Mouse (Mus musculus): ENCODE measurements around the gene Erbb4. TPM values are rescaled to one million over a fixed set of nuclear protein-coding genes. Genes with fewer than 3 reads are reported as not detected.
"Not testable (repeated sequence)": the region's sequence is repeated elsewhere in the genome, so short reads cannot be mapped to it uniquely, and the experiment has no call there.

Gene Erbb4
- polyA plus RNA-seq, 1 experiment from 2014 or later, result 17.4 TPM

DNA sequence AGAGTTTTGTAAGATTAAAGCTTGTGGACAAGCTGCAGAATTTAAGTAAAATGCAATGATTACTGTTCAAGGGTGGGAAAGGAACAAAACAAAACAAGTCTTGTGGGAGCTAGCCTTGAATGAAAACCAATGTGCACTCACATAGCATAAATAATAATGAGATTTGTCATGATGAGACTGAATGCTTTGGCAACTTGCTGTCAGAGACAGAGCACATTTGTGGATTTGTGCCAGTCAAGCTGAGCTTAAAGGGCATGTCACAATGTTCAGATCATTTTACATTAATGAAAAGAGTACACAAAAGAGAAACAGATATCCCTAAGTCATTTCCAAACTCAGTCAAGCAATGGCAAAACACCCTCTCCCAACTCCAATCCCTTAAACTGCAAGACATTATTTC, 275.8 kb downstream of the Erbb4 start:
- Histone ChIP-seq H3K9ac (replicated peaks) (no peak overlapping the region), H3K27me3 (no peaks in the 10 kb centered on the region), H3K4me2 (replicated peaks) (no peak overlapping the region), H3K9me3 (no peaks in the 10 kb centered on the region), H3K27ac (no peak overlapping the region; the same call in 1 of the 2 replicates), H3K4me1 (replicated peaks) (peaks cover 17% of the 10 kb centered on the region), H3K36me3 (no peaks in the 10 kb centered on the region), H3K4me3 (replicated peaks) (no peak overlapping the region)
- ATAC-seq, result peak; percentile 34; the same call in 1 of the 2 replicates

DNA sequence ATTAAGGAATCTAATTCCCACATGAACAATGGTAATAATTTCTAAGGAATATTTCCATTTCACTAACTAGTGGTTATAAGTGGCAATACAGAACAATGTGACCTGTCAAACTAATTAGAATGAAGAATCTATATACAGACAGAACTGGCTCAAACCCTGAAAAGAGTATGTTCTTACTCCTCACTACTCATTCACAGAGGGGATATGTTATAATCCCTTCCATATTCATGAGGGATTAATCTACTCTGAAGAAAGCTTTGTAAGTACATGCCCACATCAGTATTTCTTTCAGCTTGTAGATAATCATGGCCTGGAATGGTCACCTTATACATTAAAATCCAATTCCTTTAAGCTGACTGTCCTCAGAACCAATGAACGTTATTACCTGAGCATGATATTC, 276.3 kb downstream of the Erbb4 start:
- Histone ChIP-seq H3K27ac (no peak overlapping the region; the same call in 1 of the 2 replicates), H3K9ac (replicated peaks) (no peak overlapping the region), H3K4me2 (replicated peaks) (no peak overlapping the region), H3K9me3 (no peaks in the 10 kb centered on the region), H3K4me3 (replicated peaks) (no peak overlapping the region), H3K4me1 (replicated peaks) (peaks cover 17% of the 10 kb centered on the region), H3K27me3 (no peaks in the 10 kb centered on the region), H3K36me3 (no peaks in the 10 kb centered on the region)
- peak; percentile 73 for ATAC-seq
- 11% methylated on average over 1 of the region's 1 CpGs for WGBS

DNA sequence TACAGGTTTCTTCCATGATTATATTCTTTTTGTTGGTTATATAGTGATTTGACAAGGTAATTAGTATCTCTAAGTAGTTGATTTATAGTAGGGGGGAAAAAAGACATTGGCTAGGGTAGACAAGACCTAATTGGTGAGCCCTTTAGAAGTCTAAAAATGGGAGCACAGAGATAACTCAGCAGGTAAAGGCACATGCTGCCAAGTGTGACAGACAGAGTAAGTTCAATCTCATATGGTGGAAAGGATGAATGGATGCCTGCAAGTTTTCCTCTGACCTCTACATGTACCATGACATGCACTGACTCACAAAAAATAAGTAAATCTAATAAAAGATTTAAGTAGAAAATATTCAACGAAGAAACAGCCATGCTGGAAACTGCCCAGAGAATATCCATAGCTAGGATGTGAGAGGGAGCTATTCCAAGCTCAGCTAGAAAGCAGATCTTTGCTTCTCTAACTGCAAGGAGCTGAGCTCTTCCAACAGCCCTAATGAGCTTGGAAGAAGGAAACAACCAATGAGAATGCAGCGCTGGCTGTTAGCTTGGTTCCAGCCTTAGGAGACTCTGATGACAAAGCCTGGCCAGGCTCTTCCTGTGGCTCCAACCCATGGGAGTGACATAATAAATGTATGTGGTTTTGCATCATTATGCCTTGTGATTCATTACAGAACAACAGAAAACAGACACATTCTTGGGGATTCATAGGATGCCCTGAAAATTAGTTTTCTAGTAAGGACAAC, 277.2 kb downstream of the Erbb4 start:
- H3K4me3 ChIP-seq (replicated peaks), result no peak overlapping the region
- ATAC-seq, result no peak
- H3K4me2 ChIP-seq (replicated peaks), result no peak overlapping the region
- H3K36me3 ChIP-seq, result no peaks in the 10 kb centered on the region
- peaks cover 17% of the 10 kb centered on the region for H3K4me1 ChIP-seq (replicated peaks)
- H3K9me3 ChIP-seq, result no peaks in the 10 kb centered on the region
- H3K27ac ChIP-seq, result peak overlapping the region; percentile 53; the same call in 1 of the 2 replicates
- H3K9ac ChIP-seq (replicated peaks), result no peak overlapping the region
- no peaks in the 10 kb centered on the region for H3K27me3 ChIP-seq
- 72% methylated on average over 2 of the region's 2 CpGs for WGBS

DNA sequence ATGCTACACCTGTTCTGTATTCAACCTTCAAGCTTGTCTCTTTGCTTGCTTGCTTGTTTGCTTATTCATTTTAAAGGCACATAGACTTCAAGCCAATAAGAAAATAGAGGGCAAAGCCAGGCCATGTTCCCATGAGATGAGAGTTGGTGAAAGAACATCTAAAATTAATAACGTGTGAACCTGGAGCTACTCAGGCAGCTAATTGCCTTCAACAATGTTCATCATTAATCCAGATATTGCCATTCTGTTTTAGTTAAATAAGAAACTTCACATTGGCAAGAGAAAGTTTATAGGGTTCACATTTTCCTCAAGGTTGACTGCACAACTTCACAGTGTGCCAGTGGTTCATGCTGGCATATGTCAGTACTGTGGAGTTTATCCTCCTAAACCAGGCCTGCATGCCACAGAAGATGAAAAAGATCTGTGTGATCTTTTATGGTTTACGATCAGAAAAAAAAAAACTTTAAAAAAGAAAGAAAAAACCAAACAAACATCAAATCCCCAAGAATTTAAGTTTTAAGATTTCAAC, 284.7 kb downstream of the Erbb4 start:
- Histone ChIP-seq H3K36me3 (no peaks in the 10 kb centered on the region), H3K4me1 (replicated peaks) (no peaks in the 10 kb centered on the region), H3K9ac (replicated peaks) (no peak overlapping the region), H3K4me2 (replicated peaks) (no peak overlapping the region), H3K4me3 (replicated peaks) (no peak overlapping the region), H3K27ac (no peak overlapping the region), H3K9me3 (no peaks in the 10 kb centered on the region), H3K27me3 (no peaks in the 10 kb centered on the region)
- 46% methylated on average over 2 of the region's 2 CpGs for WGBS
- ATAC-seq, result no peak

DNA sequence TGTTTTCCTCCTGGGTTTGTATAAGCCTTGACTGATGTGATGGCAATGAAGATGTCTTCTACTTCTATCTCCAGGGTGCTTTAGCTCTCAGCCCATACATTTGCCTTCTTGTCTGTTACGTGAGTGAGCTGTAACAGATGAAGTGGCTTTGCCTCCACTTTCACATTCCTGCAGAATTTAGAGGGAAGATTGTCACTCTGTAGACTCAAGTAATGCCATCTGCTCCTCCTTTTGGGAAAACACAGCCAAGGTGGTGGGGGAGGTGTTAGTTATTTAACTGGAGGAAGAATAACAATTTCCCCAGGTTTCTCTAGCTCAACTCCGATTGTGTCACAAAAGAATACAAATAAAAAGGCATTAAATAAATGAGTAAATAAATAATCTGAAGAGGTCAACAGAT, 301.1 kb downstream of the Erbb4 start:
- Histone ChIP-seq H3K4me1 (replicated peaks) (no peaks in the 10 kb centered on the region; the same call in 1 of the 2 replicates), H3K27ac (no peak overlapping the region), H3K9ac (replicated peaks) (no peak overlapping the region), H3K27me3 (no peaks in the 10 kb centered on the region), H3K9me3 (no peaks in the 10 kb centered on the region), H3K36me3 (no peaks in the 10 kb centered on the region), H3K4me3 (replicated peaks) (no peak overlapping the region), H3K4me2 (replicated peaks) (no peak overlapping the region)
- no peak for ATAC-seq
- WGBS, result 65% methylated on average over 2 of the region's 2 CpGs

DNA sequence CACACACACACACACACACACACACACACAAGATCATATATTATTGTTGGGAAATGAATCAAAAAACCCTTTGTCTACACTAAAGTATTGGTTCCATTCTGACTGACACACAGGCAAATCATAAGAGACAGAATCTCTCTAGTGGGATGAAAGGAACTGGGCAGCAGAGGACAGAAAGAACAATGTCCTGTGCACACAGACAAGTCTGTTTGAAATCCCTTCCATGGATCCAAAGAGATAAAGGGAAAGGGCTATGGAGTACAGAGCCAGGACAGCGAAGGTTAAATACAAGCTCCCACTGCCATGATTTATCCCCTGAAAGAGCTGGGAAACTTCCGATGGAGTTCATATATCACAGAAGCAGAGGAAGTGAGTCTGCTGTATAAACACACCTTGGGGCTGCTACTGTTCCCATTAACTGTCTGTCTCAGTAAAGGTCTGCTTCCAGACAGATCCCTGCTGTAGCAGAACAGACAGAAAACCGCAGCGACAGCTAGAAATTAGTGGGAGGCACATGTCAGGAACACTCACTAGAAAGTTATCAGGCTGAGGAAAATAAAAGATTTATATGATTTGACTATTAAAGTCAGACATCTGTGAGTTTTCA, 320.3 kb downstream of the Erbb4 start:
- Histone ChIP-seq H3K4me2 (replicated peaks) (no peak overlapping the region), H3K36me3 (no peaks in the 10 kb centered on the region), H3K9ac (replicated peaks) (no peak overlapping the region), H3K27ac (no peak overlapping the region), H3K4me3 (replicated peaks) (no peak overlapping the region), H3K9me3 (no peaks in the 10 kb centered on the region), H3K4me1 (replicated peaks) (peaks cover 10% of the 10 kb centered on the region), H3K27me3 (no peaks in the 10 kb centered on the region)
- WGBS, result 35% methylated on average over 4 of the region's 4 CpGs
- ATAC-seq, result no peak

DNA sequence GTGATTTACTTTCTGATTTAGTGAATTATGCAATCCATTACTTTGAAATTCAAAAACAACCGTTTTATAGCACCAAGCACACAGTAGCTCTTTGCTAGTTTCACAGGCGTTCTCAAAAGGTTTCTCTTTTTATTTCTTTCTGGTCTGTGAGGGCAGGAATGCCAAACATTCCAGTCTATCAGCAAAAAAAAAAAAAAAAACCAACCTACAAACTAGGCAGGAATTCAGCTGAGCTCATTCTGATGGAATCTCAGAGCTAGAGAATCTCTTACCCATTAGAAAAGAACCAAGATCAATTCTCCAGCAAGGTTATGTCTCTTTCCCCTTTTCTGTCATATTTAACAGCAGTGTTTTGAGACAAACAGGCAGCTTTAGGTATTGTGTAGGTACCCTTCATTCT, 327.2 kb downstream of the Erbb4 start:
- H3K27me3 ChIP-seq, result no peaks in the 10 kb centered on the region
- no peak overlapping the region for H3K4me3 ChIP-seq (replicated peaks)
- no peak overlapping the region for H3K27ac ChIP-seq
- no peak for ATAC-seq
- no peak overlapping the region for H3K9ac ChIP-seq (replicated peaks)
- H3K9me3 ChIP-seq, result no peaks in the 10 kb centered on the region
- H3K4me2 ChIP-seq (replicated peaks), result no peak overlapping the region
- H3K36me3 ChIP-seq, result no peaks in the 10 kb centered on the region
- no peaks in the 10 kb centered on the region for H3K4me1 ChIP-seq (replicated peaks)
- 36% methylated on average over 2 of the region's 2 CpGs for WGBS

DNA sequence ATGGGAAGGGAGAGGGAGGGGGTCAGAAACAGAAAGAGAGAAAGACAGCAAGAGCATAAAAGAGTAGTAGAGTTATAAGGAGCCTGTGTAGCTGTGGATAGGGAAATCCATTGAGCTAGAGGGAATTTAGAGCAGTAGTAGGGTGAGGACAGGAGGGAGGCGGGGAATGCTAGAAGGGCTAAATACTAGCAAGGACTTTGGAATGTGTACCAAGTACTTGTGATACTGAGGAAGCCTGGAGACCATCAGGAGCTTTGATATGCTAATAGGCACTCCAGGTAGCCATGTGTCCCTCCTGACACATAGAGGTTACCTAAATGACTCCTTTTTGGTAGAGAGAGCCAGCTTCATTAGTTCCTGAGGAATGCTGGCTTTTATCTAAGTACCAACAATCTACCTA, 327.8 kb downstream of the Erbb4 start:
- ATAC-seq, result no peak
- H3K9ac ChIP-seq (replicated peaks), result no peak overlapping the region

DNA sequence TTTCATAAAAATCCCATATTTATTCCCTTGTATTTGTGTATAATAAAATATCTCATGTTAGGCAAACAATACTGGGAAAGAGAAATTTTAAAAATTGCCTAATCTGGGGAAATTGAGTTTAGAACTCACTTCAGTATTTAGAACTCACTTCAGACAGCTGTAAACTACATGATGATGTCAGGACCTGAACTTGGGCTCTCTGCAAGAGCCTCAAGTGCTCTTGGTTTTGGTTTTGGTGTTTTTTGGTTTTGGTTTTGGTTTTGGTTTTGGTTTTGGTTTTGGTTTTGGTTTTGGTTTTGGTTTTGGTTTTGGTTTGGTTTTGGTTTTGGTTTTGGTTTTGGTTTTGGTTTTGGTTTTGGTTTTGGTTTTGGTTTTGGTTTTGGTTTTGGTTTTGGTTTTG, 341.8 kb downstream of the Erbb4 start:
- not testable (repeated sequence) for H3K27ac ChIP-seq; ATAC-seq; H3K36me3 ChIP-seq; H3K4me1 ChIP-seq (replicated peaks); H3K27me3 ChIP-seq; H3K4me3 ChIP-seq (replicated peaks); H3K9me3 ChIP-seq; H3K4me2 ChIP-seq (replicated peaks); H3K9ac ChIP-seq (replicated peaks)

More for the DNA sequence above, 327.8 kb downstream of the Erbb4 start:
- 85% methylated on average over 1 of the region's 1 CpGs for WGBS
- Histone ChIP-seq H3K9me3 (no peaks in the 10 kb centered on the region), H3K4me1 (replicated peaks) (no peaks in the 10 kb centered on the region), H3K36me3 (no peaks in the 10 kb centered on the region), H3K4me3 (replicated peaks) (no peak overlapping the region), H3K27me3 (no peaks in the 10 kb centered on the region), H3K4me2 (replicated peaks) (no peak overlapping the region), H3K27ac (no peak overlapping the region)

DNA sequence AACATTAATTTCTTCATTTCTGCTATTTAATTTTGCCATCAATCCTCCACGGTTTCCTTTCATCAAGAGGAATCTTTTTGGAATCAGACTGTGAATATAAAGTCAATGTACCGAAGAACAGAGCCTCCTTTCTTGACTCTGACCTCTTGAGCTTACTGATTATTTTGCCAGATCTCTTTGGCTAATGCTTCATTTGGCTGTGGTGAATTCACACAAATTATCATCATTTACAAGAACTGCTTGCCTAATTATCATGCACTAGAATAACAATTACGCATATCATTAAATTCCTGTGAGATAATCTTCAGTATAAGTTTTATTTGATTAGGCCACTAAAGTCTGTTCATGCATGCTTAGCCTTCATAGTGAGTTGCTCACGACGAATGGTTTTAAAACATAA, 345.4 kb downstream of the Erbb4 start:
- Histone ChIP-seq H3K4me1 (replicated peaks) (no peaks in the 10 kb centered on the region), H3K4me2 (replicated peaks) (no peak overlapping the region), H3K9ac (replicated peaks) (no peak overlapping the region), H3K27ac (no peak overlapping the region), H3K4me3 (replicated peaks) (no peak overlapping the region), H3K27me3 (no peaks in the 10 kb centered on the region), H3K9me3 (no peaks in the 10 kb centered on the region), H3K36me3 (no peaks in the 10 kb centered on the region)
- no peak for ATAC-seq
- WGBS, result 77% methylated on average over 5 of the region's 5 CpGs

DNA sequence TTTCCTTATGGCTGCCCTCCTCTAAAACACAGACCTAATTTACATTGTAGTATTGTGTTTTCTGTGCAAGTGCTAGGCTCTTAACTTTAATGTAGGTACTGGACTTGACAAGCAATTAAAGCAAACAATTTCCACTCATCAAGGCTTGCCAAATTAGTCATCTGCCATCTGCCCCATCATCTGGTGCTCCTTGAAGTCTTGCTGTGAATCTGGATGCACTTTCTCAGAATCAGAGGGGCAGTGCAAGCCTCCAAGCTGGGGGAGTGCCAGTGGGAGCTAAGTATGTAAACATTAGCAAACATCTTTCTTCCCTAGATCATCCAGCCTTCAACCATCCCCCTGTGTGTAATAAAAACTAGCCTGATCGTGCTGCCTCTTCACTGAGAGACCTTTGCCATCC, 358.9 kb downstream of the Erbb4 start:
- peak; percentile 68; the same call in 1 of the 2 replicates for ATAC-seq
- H3K4me1 ChIP-seq (replicated peaks), result peaks cover 4% of the 10 kb centered on the region
- no peaks in the 10 kb centered on the region for H3K27me3 ChIP-seq
- H3K36me3 ChIP-seq, result no peaks in the 10 kb centered on the region
- H3K4me2 ChIP-seq (replicated peaks), result no peak overlapping the region
- no peak overlapping the region for H3K9ac ChIP-seq (replicated peaks)
- 34% methylated on average over 1 of the region's 1 CpGs for WGBS
- H3K27ac ChIP-seq, result no peak overlapping the region
- H3K4me3 ChIP-seq (replicated peaks), result no peak overlapping the region
- no peaks in the 10 kb centered on the region for H3K9me3 ChIP-seq

DNA sequence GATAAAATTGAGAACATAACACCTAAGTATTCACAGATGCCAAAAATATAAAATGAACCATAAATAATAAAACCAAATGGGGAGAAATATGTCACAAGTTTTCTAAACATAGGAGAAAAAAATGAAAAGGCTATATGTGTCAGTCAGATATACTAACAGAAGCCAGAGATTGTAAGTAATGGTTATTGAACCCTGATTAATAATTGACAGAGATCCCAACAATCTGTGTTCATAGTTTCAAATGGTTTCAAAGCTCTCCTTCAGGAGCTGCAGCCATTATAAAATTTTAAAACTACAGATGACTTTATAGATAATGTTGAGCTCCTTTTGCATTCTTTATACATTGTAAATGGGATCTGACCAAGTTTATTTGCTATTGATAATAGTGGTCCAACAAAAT, 426.4 kb downstream of the Erbb4 start:
- no peaks in the 10 kb centered on the region for H3K9me3 ChIP-seq
- no peaks in the 10 kb centered on the region for H3K27me3 ChIP-seq
- H3K9ac ChIP-seq (replicated peaks), result no peak overlapping the region
- no peaks in the 10 kb centered on the region for H3K36me3 ChIP-seq
- no peak overlapping the region for H3K4me2 ChIP-seq (replicated peaks)
- no peaks in the 10 kb centered on the region for H3K4me1 ChIP-seq (replicated peaks)
- no peak for ATAC-seq
- no peak overlapping the region for H3K4me3 ChIP-seq (replicated peaks)
- no peak overlapping the region for H3K27ac ChIP-seq

Data from midbrain, embryonic 13.5 days (tissue).